Mouse (Mus musculus) olfactory bulb, adult 2 months (tissue): ENCODE measurements around the gene Dennd6b.

Experiments used
- CTCF ChIP-seq: fragments of 200-500 bp; IDR thresholded peaks from 2 replicates; pipeline ENCODE4 v1.5.1; 2012; ENCODE audit warnings: low read depth, mild to moderate bottlenecking, low read length, moderate library complexity; ENCODE audit not compliant: insufficient read depth
- POLR2A ChIP-seq: fragments of 200-500 bp; IDR thresholded peaks from 2 replicates; pipeline ENCODE4 v1.6.1; 2012; ENCODE audit warnings: mild to moderate bottlenecking, low read depth, low read length, moderate library complexity; ENCODE audit not compliant: insufficient read depth

DNA sequence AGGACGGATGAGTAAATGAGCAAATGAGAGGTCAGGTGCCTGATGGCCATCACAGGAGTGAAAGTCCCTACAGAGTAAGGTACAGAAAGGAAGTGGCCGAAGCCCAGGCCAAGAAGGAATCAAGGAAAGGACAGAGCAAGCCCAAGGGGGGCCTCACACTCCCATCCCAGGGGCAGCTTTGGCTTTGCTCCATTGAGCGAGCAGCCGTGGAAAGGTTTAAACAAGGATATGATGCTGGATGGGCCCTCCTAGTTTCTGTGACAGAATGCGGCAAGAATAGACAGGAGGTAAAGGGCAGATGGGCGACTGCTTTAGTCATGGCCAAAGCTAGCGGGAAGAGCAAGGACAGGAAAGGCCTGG is 58.3 kb downstream of the Dennd6b start:
- TF ChIP-seq POLR2A (no peak), CTCF (no peak)
